Mouse (Mus musculus) heart, embryonic 11.5 days (tissue): ENCODE results near the gene Rnf217. TPM values are rescaled to one million over a fixed set of nuclear protein-coding genes. Genes with fewer than 3 reads are reported as not detected.

ENCODE experiments used
- ATAC-seq: fragments of 200-750 bp; cut with Nextera tagmentation; replicated peaks from 2 replicates; pipeline ENCODE4 v1.8.0; 2017; ENCODE audit warnings: moderate library complexity; ENCODE audit not compliant: insufficient number of reproducible peaks, low FRiP score, low TSS enrichment
- H3K27ac ChIP-seq: fragments of 300-500 bp; sonication (generic); 2 replicates; pipeline ENCODE4 v1.5.1; 2014; ENCODE audit warnings: mild to moderate bottlenecking, low read depth, low read length
- H3K27me3 ChIP-seq: fragments of 300-500 bp; sonication (generic); 2 replicates; pipeline ENCODE4 v1.6.1; 2014; ENCODE audit warnings: mild to moderate bottlenecking, low read length, mixed read lengths; ENCODE audit not compliant: control insufficient read depth, insufficient read depth
- H3K36me3 ChIP-seq: fragments of 300-500 bp; sonication (generic); 2 replicates; pipeline ENCODE4 v1.6.1; 2014; ENCODE audit warnings: mild to moderate bottlenecking, low read length, moderate library complexity, mixed read lengths; ENCODE audit not compliant: control insufficient read depth, insufficient read depth
- H3K4me1 ChIP-seq: fragments of 300-500 bp; sonication (generic); 2 replicates; pipeline ENCODE4 v1.6.1; 2014; ENCODE audit warnings: low read length; ENCODE audit not compliant: control insufficient read depth, insufficient read depth
- H3K4me2 ChIP-seq: fragments of 300-500 bp; sonication (generic); 2 replicates; pipeline ENCODE4 v1.6.1; 2014; ENCODE audit warnings: mild to moderate bottlenecking, moderate library complexity
- H3K4me3 ChIP-seq: fragments of 300-500 bp; sonication (generic); 2 replicates; pipeline ENCODE4 v1.5.1; 2014; ENCODE audit warnings: low read depth, low read length
- H3K9ac ChIP-seq: fragments of 300-500 bp; sonication (generic); 2 replicates; pipeline ENCODE4 v1.6.1; 2014; ENCODE audit warnings: mild to moderate bottlenecking, low read depth, low read length, moderate library complexity
- H3K9me3 ChIP-seq: fragments of 300-500 bp; sonication (generic); replicated peaks from 2 replicates; pipeline ENCODE4 v1.6.1; 2016; ENCODE audit warnings: low read length; ENCODE audit not compliant: control insufficient read depth
- WGBS: fragments of 180-500 bp; shearing (Covaris S2); extraction: QIAGEN DNeasy Blood & Tissue Kit; methylation state at CpG from one replicate; pipeline ENCODE4 v1.1.7; 2014; ENCODE audit not compliant: insufficient replicate concordance; 5-methylcytosine and 5-hydroxymethylcytosine counted together
- polyA plus RNA-seq: library from polyadenylated mRNA; unstranded; fragments of >200 nt; fragmentation: Nextera tagmentation; extraction: Ambion mirVana; gene quantifications from 2 replicates; pipeline ENCODE4 v1.2.1, GENCODE M21; 2014

The Rnf217 gene
- polyA plus RNA-seq, 1 experiment from 2014 or later, result 1.6 TPM

- Histone ChIP-seq H3K4me1 (no peaks in the 10 kb centered on the region), H3K27me3 (no peaks in the 10 kb centered on the region), H3K36me3 (no peaks in the 10 kb centered on the region), H3K4me3 (no peak overlapping the region), H3K9me3 (no peaks in the 10 kb centered on the region), H3K9ac (no peak overlapping the region), H3K27ac (no peak overlapping the region), H3K4me2 (no peak overlapping the region)
- no peak for ATAC-seq
- WGBS, result 47% methylated on average over 1 of the region's 1 CpGs
Observed at GRCm38 (mm10) chr10:31456806-31457205, 152.2 kb downstream of the Rnf217 start.

GRCm38 (mm10) chr10:31447083-31447482 is 161.9 kb downstream of the Rnf217 start:
- ATAC-seq, result no peak
- Histone ChIP-seq H3K27me3 (no peaks in the 10 kb centered on the region), H3K4me1 (no peaks in the 10 kb centered on the region), H3K4me3 (no peak overlapping the region), H3K27ac (no peak overlapping the region), H3K36me3 (no peaks in the 10 kb centered on the region), H3K9ac (no peak overlapping the region), H3K4me2 (no peak overlapping the region), H3K9me3 (no peaks in the 10 kb centered on the region)
- WGBS, result 30% methylated on average over 1 of the region's 1 CpGs

- Histone ChIP-seq H3K4me3 (peak within 1 kb of the TSS; percentile 61), H3K4me1 (no peaks in the 10 kb centered on the region), H3K9ac (peak within 1 kb of the TSS; percentile 68), H3K27ac (no peak within 1 kb of the TSS), H3K27me3 (no peaks in the 10 kb centered on the region), H3K36me3 (no peaks in the 10 kb centered on the region), H3K9me3 (no peaks in the 10 kb centered on the region), H3K4me2 (peak within 1 kb of the TSS; percentile 90)
- WGBS, result 1% methylated on average over 55 of the region's 59 CpGs
- ATAC-seq, result peak; percentile 90
Observed at GRCm38 (mm10) chr10:31445291-31446124, 163.5 kb downstream of the Rnf217 start, which contains the start of gene Tpd52l1. Gene Tpd52l1, minus strand, starts transcription at chr10:31445958.

- H3K9ac ChIP-seq, result no peak overlapping the region
- H3K4me1 ChIP-seq, result no peaks in the 10 kb centered on the region
- no peak overlapping the region for H3K4me2 ChIP-seq
- H3K36me3 ChIP-seq, result no peaks in the 10 kb centered on the region
- 79% methylated on average over 7 of the region's 7 CpGs for WGBS
- H3K4me3 ChIP-seq, result no peak overlapping the region
- no peak overlapping the region for H3K27ac ChIP-seq
- H3K27me3 ChIP-seq, result no peaks in the 10 kb centered on the region
- no peaks in the 10 kb centered on the region for H3K9me3 ChIP-seq
- no peak for ATAC-seq
Observed at GRCm38 (mm10) chr10:31444206-31444605, 164.8 kb downstream of the Rnf217 start.

Other genes starting within 250 kb of the Rnf217 start
- 17.1 and 19.3 TPM in 2 replicates for gene Tpd52l1, start 163.2 kb downstream of the Rnf217 start, polyA plus RNA-seq